Mouse (Mus musculus) lung, adult 2 months (tissue): Measurements from ENCODE around the gene Camp.

ENCODE experiments used
- CTCF ChIP-seq: fragments of 200-500 bp; IDR thresholded peaks from 2 replicates; pipeline ENCODE4 v1.5.1; 2011; ENCODE audit warnings: mild to moderate bottlenecking, low read length, control low read depth; ENCODE audit not compliant: insufficient read depth
- POLR2A ChIP-seq: fragments of 200-500 bp; IDR thresholded peaks from 2 replicates; pipeline ENCODE4 v1.6.1; 2011; ENCODE audit warnings: low read depth, mild to moderate bottlenecking, control low read depth, low read length, borderline replicate concordance; ENCODE audit errors: extremely low read depth

DNA sequence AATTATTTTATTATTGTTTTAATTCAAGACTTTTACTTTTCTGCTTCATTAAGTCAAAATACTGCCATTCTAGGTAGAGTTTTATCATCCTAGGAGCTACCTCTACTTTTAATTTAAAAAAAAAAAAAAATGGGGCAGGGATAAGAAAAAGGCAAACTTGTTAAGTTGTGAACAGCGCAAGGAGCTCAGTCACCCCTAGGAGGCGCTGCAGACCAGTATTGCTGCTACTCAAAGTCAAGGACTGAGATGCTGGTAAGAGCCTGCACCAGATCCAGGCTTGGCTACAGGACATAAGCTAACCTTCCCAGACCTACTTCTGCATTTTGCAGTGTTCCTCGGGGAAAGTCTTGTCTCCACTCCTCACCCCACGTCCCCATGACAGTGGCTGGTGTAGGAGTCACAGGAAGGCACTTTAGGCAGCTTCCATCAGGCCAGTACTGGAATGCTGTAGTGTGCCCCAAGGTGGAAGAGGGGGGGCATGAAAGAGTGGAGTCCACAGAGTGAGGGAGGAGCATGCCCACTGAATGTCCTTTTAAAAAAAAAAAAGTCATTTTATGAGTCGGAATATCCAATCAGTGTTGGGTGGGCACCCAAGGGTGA, 43.3 kb upstream of the Camp start:
- peak; percentile 93 for TF ChIP-seq CTCF
- TF ChIP-seq POLR2A: no peak
